Mouse (Mus musculus) kidney, adult 11 months (tissue): ENCODE measurements at regions not wholly inside any gene's neighbourhood (a gene's known extent, or its start where the extent isn't known, plus 50 kb on each side); places are given as distances from the start of the nearest gene placed in this dataset.
"Not testable (repeated sequence)": the region's sequence is repeated elsewhere in the genome, so short reads cannot be mapped to it uniquely, and the experiment has no call there.

ENCODE experiments used
- DNase-seq: peaks from one replicate; pipeline ENCODE4 v3.0.0; 2022

GRCm38 (mm10) chr3:57970614-57971013 lies 122.7 kb upstream of the Pfn2 start:
- DNase-seq, result not testable (repeated sequence)

GRCm38 (mm10) chr3:57972469-57973245 lies 124.8 kb upstream of the Pfn2 start:
- no peak for DNase-seq

GRCm38 (mm10) chr3:57973546-57973945 lies 125.7 kb upstream of the Pfn2 start:
- DNase-seq, result no peak

- no peak for DNase-seq
These were observed 127.5 kb upstream of the Pfn2 start for GRCm38 (mm10) chr3:57975379-57975778.

- DNase-seq, result no peak
These were observed 128.9 kb upstream of the Pfn2 start for GRCm38 (mm10) chr3:57976640-57977229.

- no peak for DNase-seq
These were observed 140.3 kb upstream of the Pfn2 start for GRCm38 (mm10) chr3:57988175-57988574.

GRCm38 (mm10) chr3:57990738-57991137 lies 142.9 kb upstream of the Pfn2 start:
- DNase-seq, result no peak

GRCm38 (mm10) chr3:57998121-57999102 lies 150.5 kb upstream of the Pfn2 start:
- no peak for DNase-seq

GRCm38 (mm10) chr3:58002792-58003574 lies 155.1 kb upstream of the Pfn2 start:
- peak; percentile 45 for DNase-seq

- DNase-seq, result no peak
These were observed 177.0 kb upstream of the Pfn2 start for GRCm38 (mm10) chr3:58024750-58025392.

GRCm38 (mm10) chr3:58049618-58050017 lies 201.7 kb upstream of the Pfn2 start:
- DNase-seq, result peak; percentile 48

GRCm38 (mm10) chr3:58054726-58055125 lies 206.8 kb upstream of the Pfn2 start:
- DNase-seq, result no peak

GRCm38 (mm10) chr3:58055181-58055580 lies 207.3 kb upstream of the Pfn2 start:
- DNase-seq, result no peak

- no peak for DNase-seq
These were observed 208.5 kb upstream of the Pfn2 start for GRCm38 (mm10) chr3:58056191-58057063.

GRCm38 (mm10) chr3:58057064-58057396 lies 209.2 kb upstream of the Pfn2 start:
- DNase-seq, result no peak

GRCm38 (mm10) chr3:58058134-58058533 lies 210.3 kb upstream of the Pfn2 start:
- no peak for DNase-seq

GRCm38 (mm10) chr3:58063852-58064549 lies 216.1 kb upstream of the Pfn2 start:
- DNase-seq, result no peak

GRCm38 (mm10) chr3:58071574-58071973 lies 223.7 kb upstream of the Pfn2 start:
- peak; percentile 38 for DNase-seq

GRCm38 (mm10) chr3:58072230-58072839 lies 224.5 kb upstream of the Pfn2 start:
- DNase-seq, result no peak
